Mouse (Mus musculus): Measurements from ENCODE around the gene Mast3.

- no peak for TF ChIP-seq CTCF (IDR thresholded peaks at IDR 0.05; ENCODE audit: control insufficient read depth, insufficient read depth, insufficient read length)
- no peak for TF ChIP-seq USF1 (IDR thresholded peaks at IDR 0.05; ENCODE audit: low read depth)
- TF ChIP-seq MYOG (IDR thresholded peaks at IDR 0.05; ENCODE audit: control insufficient read depth, extremely low read depth, insufficient read length): no peak
- TF ChIP-seq MAX (IDR thresholded peaks at IDR 0.05): peak; percentile 7
These were observed 12.7 kb downstream of the Mast3 start for GRCm38 (mm10) chr8:70791975-70792691.
